Mouse (Mus musculus) heart, embryonic 14.5 days (tissue): ENCODE results near the gene Bbs4. TPM values are rescaled to one million over a fixed set of nuclear protein-coding genes. Genes with fewer than 3 reads are reported as not detected.
"Not testable (repeated sequence)": the region's sequence is repeated elsewhere in the genome, so short reads cannot be mapped to it uniquely, and the experiment has no call there.

ENCODE experiments used
- ATAC-seq: fragments of 200-750 bp; cut with Nextera tagmentation; 2 replicates; pipeline ENCODE4 v1.8.0; 2017; ENCODE audit warnings: low read depth, moderate TSS enrichment; ENCODE audit not compliant: insufficient number of reproducible peaks, insufficient read depth, low FRiP score
- H3K27ac ChIP-seq, 2 experiments: fragments of 200-500 bp in 1 of 2; fragments of 300-500 bp in 1 of 2; sonication (generic) in 1 of 2; replicated peaks in 1 of 2; 2 replicates each; pipeline ENCODE4 v1.5.1; 2012 to 2014; ENCODE audit warnings: low read depth in 2 of 2, low read length in 2 of 2, control low read depth in 1 of 2, mild to moderate bottlenecking in 1 of 2, mixed read lengths in 1 of 2; ENCODE audit not compliant: control insufficient read depth in 1 of 2, insufficient read depth in 1 of 2
- H3K27me3 ChIP-seq: fragments of 300-500 bp; sonication (generic); 2 replicates; pipeline ENCODE4 v1.6.1; 2014; ENCODE audit warnings: mild to moderate bottlenecking, low read length, control low read depth; ENCODE audit not compliant: control insufficient read depth, insufficient read depth
- H3K36me3 ChIP-seq: fragments of 300-500 bp; sonication (generic); 2 replicates; pipeline ENCODE4 v1.6.1; 2014; ENCODE audit warnings: mild to moderate bottlenecking, control low read depth, low read length, mixed read lengths; ENCODE audit not compliant: control insufficient read depth, insufficient read depth
- H3K4me1 ChIP-seq, 2 experiments: fragments of 200-500 bp in 1 of 2; fragments of 300-500 bp in 1 of 2; sonication (generic) in 1 of 2; 2 replicates each; pipeline ENCODE4 v1.6.1; 2012 to 2014; ENCODE audit warnings: low read length in 2 of 2, control low read depth in 1 of 2, mixed read lengths in 1 of 2; ENCODE audit not compliant: control insufficient read depth in 2 of 2, insufficient read depth in 2 of 2
- H3K4me2 ChIP-seq: fragments of 300-500 bp; sonication (generic); 2 replicates; pipeline ENCODE4 v1.6.1; 2014; ENCODE audit warnings: mild to moderate bottlenecking, low read length
- H3K4me3 ChIP-seq, 2 experiments: fragments of 200-500 bp in 1 of 2; fragments of 300-500 bp in 1 of 2; sonication (generic) in 1 of 2; 2 replicates each; pipeline ENCODE4 v1.5.1; 2012 to 2014; ENCODE audit warnings: low read length in 2 of 2, mild to moderate bottlenecking in 2 of 2, control low read depth in 1 of 2, low read depth in 1 of 2, moderate library complexity in 1 of 2; ENCODE audit not compliant: control insufficient read depth in 1 of 2, insufficient read depth in 1 of 2
- H3K9ac ChIP-seq: fragments of 300-500 bp; sonication (generic); 2 replicates; pipeline ENCODE4 v1.6.1; 2014; ENCODE audit warnings: mild to moderate bottlenecking, low read length
- H3K9me3 ChIP-seq: fragments of 300-500 bp; sonication (generic); 2 replicates; pipeline ENCODE4 v1.6.1; 2016; ENCODE audit warnings: low read length, control low read depth; ENCODE audit not compliant: control insufficient read depth
- WGBS: fragments of 180-500 bp; shearing (Covaris S2); extraction: QIAGEN DNeasy Blood & Tissue Kit; methylation state at CpG from one replicate; pipeline ENCODE4 v1.1.7; 2014; 5-methylcytosine and 5-hydroxymethylcytosine counted together
- polyA plus RNA-seq: library from polyadenylated mRNA; unstranded; fragments of >200 nt; fragmentation: Nextera tagmentation; extraction: Ambion mirVana; gene quantifications from 2 replicates; pipeline ENCODE4 v1.2.1, GENCODE M21; 2014

Bbs4 gene
- polyA plus RNA-seq: 7.4 and 8.3 TPM in 2 replicates

- ATAC-seq: peak; percentile 93
- no peaks in the 10 kb centered on the region for H3K27me3 ChIP-seq
- peak within 1 kb of the TSS; percentile 80 for H3K4me2 ChIP-seq
- H3K4me3 ChIP-seq: peak within 1 kb of the TSS; percentile 58 to 72
- H3K9me3 ChIP-seq: no peaks in the 10 kb centered on the region
- peak within 1 kb of the TSS; percentile 79 for H3K9ac ChIP-seq
- 1% methylated on average over 32 of the region's 32 CpGs for WGBS
- H3K4me1 ChIP-seq: no peaks in the 10 kb centered on the region
- no peaks in the 10 kb centered on the region for H3K36me3 ChIP-seq
- peak within 1 kb of the TSS; percentile 79 to 82 for H3K27ac ChIP-seq
Measured at GRCm38 (mm10) chr9:59353253-59353639, at the start of gene Bbs4. Gene Bbs4 (minus strand): TSS chr9:59353508.

DNA sequence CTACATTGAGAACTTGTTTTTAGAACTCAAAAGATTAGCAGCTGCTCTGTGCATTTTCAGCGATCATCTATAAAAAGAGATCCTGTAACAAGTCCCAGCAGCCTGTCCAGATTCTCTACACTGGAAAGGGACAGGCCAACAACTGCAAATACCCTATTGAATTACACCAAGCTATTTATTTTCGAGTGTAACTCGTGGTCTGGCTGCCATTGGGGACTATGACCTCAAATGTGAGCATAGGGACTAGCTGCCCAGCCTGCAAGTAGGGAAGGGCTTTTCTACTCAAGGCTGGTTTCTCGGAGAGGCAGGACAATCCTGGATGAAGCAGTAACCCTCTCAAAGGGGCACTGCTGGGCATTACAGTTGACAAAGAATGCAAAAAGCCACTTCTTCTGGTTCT, 35.8 kb upstream of the Bbs4 start:
- Histone ChIP-seq H3K27me3 (no peaks in the 10 kb centered on the region), H3K4me1 (no peaks in the 10 kb centered on the region), H3K9me3 (no peaks in the 10 kb centered on the region), H3K36me3 (peaks cover 45% of the 10 kb centered on the region), H3K4me3 (no peak overlapping the region), H3K9ac (no peak overlapping the region), H3K27ac (no peak overlapping the region), H3K4me2 (no peak overlapping the region)
- ATAC-seq: no peak
- 81% methylated on average over 4 of the region's 4 CpGs for WGBS

GRCm38 (mm10) chr9:59388311-59388710, 35.0 kb upstream of the Bbs4 start:
- no peak overlapping the region for H3K4me3 ChIP-seq
- H3K27me3 ChIP-seq: no peaks in the 10 kb centered on the region
- no peak overlapping the region for H3K4me2 ChIP-seq
- no peak overlapping the region for H3K27ac ChIP-seq
- H3K4me1 ChIP-seq: no peaks in the 10 kb centered on the region
- no peak overlapping the region for H3K9ac ChIP-seq
- no peak for ATAC-seq
- peaks cover 38% of the 10 kb centered on the region for H3K36me3 ChIP-seq
- 54% methylated on average over 1 of the region's 1 CpGs for whole genome bisulfite sequencing
- H3K9me3 ChIP-seq: no peaks in the 10 kb centered on the region

DNA sequence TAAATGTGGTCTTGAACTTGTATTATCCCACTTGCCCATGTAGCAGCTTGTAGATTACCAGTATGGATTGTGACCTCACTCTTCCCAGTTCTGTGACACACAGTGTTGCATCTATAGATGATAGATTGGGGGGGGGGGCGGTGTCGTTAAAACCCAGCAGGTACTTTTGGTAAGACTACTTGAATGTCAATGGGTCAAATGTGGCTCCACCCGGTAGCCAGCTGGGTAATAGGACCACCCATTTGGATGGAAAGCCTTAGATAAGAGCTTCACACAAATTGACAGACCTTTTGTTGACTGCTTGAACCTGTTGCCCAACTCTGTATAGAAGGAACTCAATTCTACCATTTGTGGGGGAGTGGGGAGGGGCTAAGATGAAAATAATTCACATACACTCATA, 34.2 kb upstream of the Bbs4 start:
- no peak for ATAC-seq
- Histone ChIP-seq H3K27ac (no peak overlapping the region), H3K36me3 (peaks cover 30% of the 10 kb centered on the region), H3K9me3 (no peaks in the 10 kb centered on the region), H3K4me1 (no peaks in the 10 kb centered on the region), H3K4me2 (no peak overlapping the region), H3K27me3 (no peaks in the 10 kb centered on the region), H3K9ac (no peak overlapping the region), H3K4me3 (no peak overlapping the region)
- 49% methylated on average over 3 of the region's 3 CpGs for WGBS

DNA sequence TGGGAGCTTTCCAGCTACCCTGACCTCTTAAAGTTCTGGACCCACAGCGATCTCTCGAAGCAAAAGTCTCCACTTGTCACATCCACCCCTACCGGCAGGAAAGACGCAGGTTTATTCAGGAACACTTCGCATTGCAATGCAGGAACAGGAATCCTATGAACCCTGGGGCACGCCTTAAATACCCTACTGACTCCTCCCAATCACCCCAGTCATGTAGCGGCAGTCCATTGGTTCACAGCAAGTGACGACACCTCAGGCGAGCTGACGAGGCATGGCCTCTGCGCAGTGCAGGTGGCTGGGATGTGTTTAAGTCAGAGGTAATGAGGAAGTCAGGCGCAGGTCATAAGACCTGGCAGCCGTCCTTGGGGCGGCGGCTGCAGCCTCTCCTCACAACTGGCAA, 22.3 kb upstream of the Bbs4 start:
- no peaks in the 10 kb centered on the region for H3K27me3 ChIP-seq
- H3K27ac ChIP-seq: no peak overlapping the region
- no peak overlapping the region for H3K9ac ChIP-seq
- WGBS: 93% methylated on average over 15 of the region's 15 CpGs
- H3K4me2 ChIP-seq: no peak overlapping the region
- H3K9me3 ChIP-seq: peaks cover 4% of the 10 kb centered on the region; the same call in 1 of the 2 replicates
- no peaks in the 10 kb centered on the region for H3K36me3 ChIP-seq
- no peak for ATAC-seq
- no peaks in the 10 kb centered on the region for H3K4me1 ChIP-seq
- H3K4me3 ChIP-seq: no peak overlapping the region

DNA sequence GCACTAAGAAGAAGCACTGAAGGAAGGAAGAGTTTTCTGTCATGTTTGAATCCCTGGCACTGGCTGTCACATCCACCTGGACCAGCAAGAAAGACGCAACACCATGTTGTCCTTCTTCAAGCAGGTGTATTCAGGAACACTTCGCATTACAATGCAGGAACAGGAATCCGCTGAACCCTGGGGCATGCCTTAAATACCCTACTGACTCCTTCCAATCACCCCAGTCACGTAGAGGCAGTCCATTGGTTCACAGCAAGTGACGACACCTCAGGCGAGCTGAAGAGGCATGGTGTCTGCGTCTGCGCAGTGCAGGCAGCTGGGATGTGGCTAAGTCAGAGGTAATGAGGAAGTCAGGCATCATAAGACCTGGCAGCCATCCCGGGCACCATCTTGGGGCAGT, 16.3 kb upstream of the Bbs4 start:
- no peak for ATAC-seq
- no peak overlapping the region for H3K4me2 ChIP-seq
- H3K9me3 ChIP-seq: peaks cover 4% of the 10 kb centered on the region; the same call in 1 of the 2 replicates
- H3K4me1 ChIP-seq: no peaks in the 10 kb centered on the region
- H3K9ac ChIP-seq: no peak overlapping the region
- H3K4me3 ChIP-seq: no peak overlapping the region
- no peaks in the 10 kb centered on the region for H3K36me3 ChIP-seq
- H3K27ac ChIP-seq: no peak overlapping the region
- H3K27me3 ChIP-seq: no peaks in the 10 kb centered on the region
- 84% methylated on average over 9 of the region's 9 CpGs for WGBS

- Histone ChIP-seq H3K4me3 (no peak overlapping the region), H3K27me3 (no peaks in the 10 kb centered on the region), H3K9ac (no peak overlapping the region), H3K27ac (no peak overlapping the region), H3K4me1 (no peaks in the 10 kb centered on the region), H3K9me3 (peaks cover 4% of the 10 kb centered on the region; the same call in 1 of the 2 replicates), H3K4me2 (no peak overlapping the region), H3K36me3 (no peaks in the 10 kb centered on the region)
- ATAC-seq: no peak
- WGBS: 63% methylated on average over 5 of the region's 5 CpGs
Measured at GRCm38 (mm10) chr9:59369220-59369619, 15.9 kb upstream of the Bbs4 start.

GRCm38 (mm10) chr9:59360487-59360886, 7.2 kb upstream of the Bbs4 start:
- H3K9me3 ChIP-seq, ATAC-seq: not testable (repeated sequence)
- WGBS: 80% methylated on average over 1 of the region's 3 CpGs

More at GRCm38 (mm10) chr9:59360487-59360886, 7.2 kb upstream of the Bbs4 start:
- not testable (repeated sequence) for H3K27ac ChIP-seq, H3K9ac ChIP-seq, H3K4me2 ChIP-seq, H3K4me1 ChIP-seq, H3K27me3 ChIP-seq, H3K4me3 ChIP-seq, H3K36me3 ChIP-seq
